Comparison of ENCODE assay signal across 8 mouse cellular contexts in genomic region chr9:62987824-62988223, GRCm38 (mm10). TPM values are rescaled to one million over a fixed set of nuclear protein-coding genes. Genes with fewer than 3 reads are reported as not detected.
DNase-seq lines count a peak whose midpoint lies in the region; ATAC-seq and TF ChIP-seq lines count a peak whose summit lies in the region.

Pias1 (minus strand) TSS chr9:62987924.

- H3K27ac ChIP-seq in gastrocnemius, adult 2 months: no peak within 1 kb of the TSS
- no peak within 1 kb of the TSS for H3K27ac ChIP-seq in hindbrain, embryonic 14.5 days
- no peak within 1 kb of the TSS for H3K27ac ChIP-seq in macrophage

- H3K9me3 ChIP-seq in hindbrain, embryonic 14.5 days (ENCODE audit: control insufficient read depth, low read length): no peaks in the 10 kb centered on the region

- 89% methylated on average over 5 of the region's 5 CpGs for WGBS in hindbrain, embryonic 14.5 days
- 94% methylated on average over 5 of the region's 5 CpGs for WGBS in macrophage (ENCODE audit: missing documents)

- TF ChIP-seq CTCF in gastrocnemius, adult 2 months (IDR thresholded peaks at IDR 0.05): no peak

- no peak for DNase-seq in adrenal gland, adult 18-20 months (ENCODE audit: low spot score in 2 of 2)
- no peak for DNase-seq in adrenal gland, adult (ENCODE audit: inconsistent age in 2 of 2, low spot score in 1 of 2)
- no peak for DNase-seq in adrenal gland, adult 8-10 months
- no peak for DNase-seq in gastrocnemius, adult 2 months
- DNase-seq in hindbrain, embryonic 14.5 days (ENCODE audit: low spot score): no peak
- DNase-seq in cerebellum, postnatal 4 days (ENCODE audit: low spot score in 2 of 2): no peak
- no peak for DNase-seq in B cell, adult 2 months

- H3K9ac ChIP-seq in hindbrain, embryonic 14.5 days: no peak within 1 kb of the TSS

- intact Hi-C loops in gastrocnemius, adult 2 months (cut with DNase I): no loop called here

- no peaks in the 10 kb centered on the region for H3K36me3 ChIP-seq in hindbrain, embryonic 14.5 days (replicated peaks; ENCODE audit: control insufficient read depth, insufficient read depth)
- no peaks in the 10 kb centered on the region for H3K36me3 ChIP-seq in macrophage (ENCODE audit: inconsistent target)

- no peak within 1 kb of the TSS for H3K4me3 ChIP-seq in gastrocnemius, adult 2 months
- no peak within 1 kb of the TSS for H3K4me3 ChIP-seq in hindbrain, embryonic 14.5 days (replicated peaks; ENCODE audit: low read length)
- H3K4me3 ChIP-seq in macrophage (ENCODE audit: inconsistent target): no peak within 1 kb of the TSS

- H3K4me2 ChIP-seq in hindbrain, embryonic 14.5 days (replicated peaks): no peak within 1 kb of the TSS

- no peaks in the 10 kb centered on the region for H3K27me3 ChIP-seq in hindbrain, embryonic 14.5 days (ENCODE audit: control insufficient read depth, insufficient read depth, low read length)

- ATAC-seq in hindbrain, embryonic 14.5 days (ENCODE audit: low FRiP score): no peak

- no peaks in the 10 kb centered on the region for H3K79me2 ChIP-seq in macrophage (ENCODE audit: inconsistent target)

- no peaks in the 10 kb centered on the region for H3K4me1 ChIP-seq in hindbrain, embryonic 14.5 days (replicated peaks; ENCODE audit: control insufficient read depth, insufficient read depth, low read length)

RNA-seq across cellular contexts. Expression of gene Pias1, which starts in this region (rescaled TPM):
- total RNA-seq in adrenal gland, adult 18-20 months (2021): 10 to 100 TPM; 36.0 to 36.2 TPM
- 10 to 100 TPM; 36.0 to 52.7 (median 44.3) TPM for total RNA-seq in adrenal gland, adult 8-10 months (2022)
- 10 to 100 TPM; 19.6 to 20.4 TPM for total RNA-seq in gastrocnemius, adult 2 months (2021)
- 54.6 and 61.1 TPM in 2 replicates for polyA plus RNA-seq in hindbrain, embryonic 14.5 days (2014; fragmentation: Nextera tagmentation; extraction: Ambion mirVana)
- total RNA-seq in macrophage (2018; cell fraction: chromatin; rRNA removed): 100 to 1,000 TPM in 8 of 26 experiments, 10 to 100 TPM in 18; 52.0 to 113 (median 89.9) TPM
- 10 to 100 TPM; 18.8 to 31.6 (median 26.4) TPM for total RNA-seq in macrophage (2018; cell fraction: cytosol; rRNA removed)
- total RNA-seq in macrophage (2018; cell fraction: nucleus; rRNA removed): 100 to 1,000 TPM in 3 of 26 experiments, 10 to 100 TPM in 23; 48.7 to 121 (median 67.8) TPM
- polyA plus RNA-seq in macrophage (2018): 22.1 to 40.5 TPM (median 30.9 TPM) in 3 replicates
